Mouse (Mus musculus) megakaryocyte, embryonic 14.5 days (primary cell): ENCODE data around the gene Ncor2. TPM values are rescaled to one million over a fixed set of nuclear protein-coding genes. Genes with fewer than 3 reads are reported as not detected.

Experiments used
- H3K27me3 ChIP-seq: replicated peaks from 2 replicates; pipeline ENCODE3; 2012; ENCODE audit warnings: inconsistent platforms
- H3K36me3 ChIP-seq: replicated peaks from 2 replicates; pipeline ENCODE3; 2012; ENCODE audit warnings: low read length, inconsistent platforms, mixed read lengths
- H3K4me1 ChIP-seq: 2 replicates; pipeline ENCODE4 v1.6.1; 2012; ENCODE audit warnings: inconsistent platforms
- H3K4me3 ChIP-seq: replicated peaks from 2 replicates; pipeline ENCODE3; 2012; ENCODE audit warnings: moderate library complexity, mild to moderate bottlenecking, inconsistent platforms
- H3K9me3 ChIP-seq: 2 replicates; pipeline ENCODE4 v1.6.1; 2012; ENCODE audit warnings: inconsistent platforms
- FLI1 ChIP-seq: IDR thresholded peaks from 2 replicates; pipeline ENCODE4 v1.6.1; 2012; ENCODE audit warnings: low read length, inconsistent platforms, mixed read lengths
- GATA1 ChIP-seq: IDR thresholded peaks from 3 replicates; pipeline ENCODE4 v1.6.1; 2012; ENCODE audit warnings: mixed read lengths, low read length, inconsistent platforms, borderline replicate concordance
- polyA plus RNA-seq: library from polyadenylated mRNA; stranded (reverse); fragments of >175 nt; gene quantifications from 2 replicates; pipeline ENCODE4 v1.2.3, GENCODE M21; 2012; ENCODE audit warnings: low replicate concordance; ENCODE audit not compliant: insufficient read depth

The Ncor2 gene
- polyA plus RNA-seq, 1 experiment: 109 TPM

DNA sequence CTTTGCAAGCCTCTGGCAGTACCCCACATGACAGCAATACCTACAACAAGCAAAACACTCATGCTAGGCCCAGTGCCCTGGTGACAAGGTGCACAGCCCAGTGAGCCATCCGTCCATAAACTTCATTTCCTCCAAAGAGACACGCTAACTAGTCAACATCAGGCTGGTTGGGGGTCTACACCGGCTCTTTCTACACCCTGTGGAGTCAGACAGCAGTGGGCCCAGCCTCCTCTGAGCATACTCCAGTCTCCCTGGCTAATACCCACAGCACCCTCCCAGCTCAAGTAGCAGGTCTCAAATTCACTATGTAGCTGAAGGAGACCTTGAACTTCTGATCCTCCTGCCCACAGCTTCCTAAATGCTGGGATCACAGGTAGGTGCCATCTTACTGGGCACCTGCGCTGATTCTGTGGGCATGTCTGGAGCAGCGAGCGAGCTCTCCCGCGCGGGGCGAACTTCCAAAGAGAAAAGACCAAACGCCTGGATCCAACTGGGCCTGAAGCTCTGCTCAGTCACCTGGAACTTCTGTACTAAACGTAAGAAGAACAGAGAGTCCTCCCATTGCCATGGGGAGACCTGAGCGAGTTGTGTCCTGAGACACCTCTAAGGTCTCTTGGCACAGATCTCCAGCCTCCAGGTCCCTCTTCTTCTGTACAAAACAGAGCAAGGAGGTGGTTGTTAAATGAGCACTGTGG lies 46.3 kb downstream of the Ncor2 start:
- H3K9me3 ChIP-seq: no peaks in the 10 kb centered on the region

DNA sequence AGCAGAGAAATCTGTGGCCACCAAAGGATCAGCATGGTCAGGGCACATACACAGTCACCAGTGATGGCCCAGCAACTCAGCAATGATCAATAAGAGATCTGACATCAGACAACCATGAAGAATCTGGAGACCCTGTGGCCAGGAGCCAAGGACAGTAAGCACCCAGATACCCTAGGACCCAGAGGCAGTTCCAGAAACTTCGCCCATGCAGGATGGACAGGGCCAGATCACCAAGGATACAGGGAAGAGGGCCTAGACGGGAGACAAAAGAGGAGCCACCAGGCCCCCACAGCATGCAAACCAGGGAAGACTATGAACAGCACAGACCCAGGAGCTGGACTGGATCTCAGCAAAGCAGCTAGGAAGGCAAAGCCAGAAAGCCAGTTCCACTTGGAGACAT lies 47.0 kb downstream of the Ncor2 start:
- Histone ChIP-seq H3K27me3 (peaks cover 8% of the 10 kb centered on the region), H3K4me3 (no peak overlapping the region), H3K36me3 (peaks cover 5% of the 10 kb centered on the region), H3K4me1 (peaks cover 82% of the 10 kb centered on the region), H3K9me3 (no peaks in the 10 kb centered on the region)
- TF ChIP-seq GATA1: no peak
- no peak for TF ChIP-seq FLI1

More for the DNA sequence above, 46.3 kb downstream of the Ncor2 start:
- Histone ChIP-seq H3K27me3 (peaks cover 9% of the 10 kb centered on the region), H3K4me3 (no peak overlapping the region), H3K36me3 (no peaks in the 10 kb centered on the region), H3K4me1 (peaks cover 82% of the 10 kb centered on the region)
- no peak for TF ChIP-seq FLI1

DNA sequence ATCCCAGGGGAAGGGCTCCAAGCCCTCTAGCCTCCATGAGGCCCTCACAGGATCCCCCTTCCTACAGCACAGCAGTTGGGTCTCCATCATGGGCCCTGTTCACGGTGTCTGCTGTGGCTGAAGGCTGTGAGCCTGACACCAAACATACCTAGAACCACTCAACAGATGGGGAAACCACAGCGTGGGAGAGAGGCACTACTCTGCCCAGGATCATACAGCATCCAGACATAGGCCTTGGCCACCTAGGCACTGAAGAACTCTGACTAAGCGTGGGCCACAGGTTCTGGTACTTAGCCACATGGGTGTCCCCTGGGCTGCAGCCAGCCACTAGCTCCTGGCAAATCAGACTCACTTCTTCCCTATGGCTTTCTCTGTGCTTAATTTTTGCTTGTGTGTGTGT lies 48.6 kb downstream of the Ncor2 start:
- no peak for TF ChIP-seq FLI1
- no peak for TF ChIP-seq GATA1
- Histone ChIP-seq H3K4me3 (no peak overlapping the region), H3K4me1 (peaks cover 86% of the 10 kb centered on the region), H3K27me3 (peaks cover 6% of the 10 kb centered on the region), H3K9me3 (no peaks in the 10 kb centered on the region), H3K36me3 (peaks cover 5% of the 10 kb centered on the region)

DNA sequence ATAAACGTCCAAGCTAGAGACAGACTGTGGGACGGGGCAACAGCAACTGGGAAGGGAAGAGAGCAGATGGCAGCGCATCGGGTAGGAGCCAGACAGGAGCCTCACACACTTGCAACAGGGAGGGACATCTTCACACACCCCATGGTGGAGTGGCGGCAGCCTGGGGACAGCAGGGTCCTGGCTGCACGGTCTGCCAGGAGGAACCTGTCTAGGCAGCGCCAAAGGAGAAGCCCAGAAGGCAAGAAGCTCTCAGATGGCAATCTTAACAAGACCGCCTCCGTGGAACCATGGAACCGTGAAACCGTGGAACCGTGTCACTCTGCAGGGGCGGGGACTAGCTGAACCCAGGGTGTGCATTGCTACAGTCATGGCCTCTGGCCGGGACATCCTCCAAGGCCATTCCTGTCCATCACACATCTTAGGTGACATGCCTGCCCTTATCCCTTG lies 50.1 kb downstream of the Ncor2 start:
- peaks cover 14% of the 10 kb centered on the region for H3K36me3 ChIP-seq
- H3K4me1 ChIP-seq: peaks cover 87% of the 10 kb centered on the region
- TF ChIP-seq FLI1 (no peak), GATA1 (no peak)
- H3K9me3 ChIP-seq: no peaks in the 10 kb centered on the region
- peaks cover 6% of the 10 kb centered on the region for H3K27me3 ChIP-seq
- peak overlapping the region; percentile 80 for H3K4me3 ChIP-seq

DNA sequence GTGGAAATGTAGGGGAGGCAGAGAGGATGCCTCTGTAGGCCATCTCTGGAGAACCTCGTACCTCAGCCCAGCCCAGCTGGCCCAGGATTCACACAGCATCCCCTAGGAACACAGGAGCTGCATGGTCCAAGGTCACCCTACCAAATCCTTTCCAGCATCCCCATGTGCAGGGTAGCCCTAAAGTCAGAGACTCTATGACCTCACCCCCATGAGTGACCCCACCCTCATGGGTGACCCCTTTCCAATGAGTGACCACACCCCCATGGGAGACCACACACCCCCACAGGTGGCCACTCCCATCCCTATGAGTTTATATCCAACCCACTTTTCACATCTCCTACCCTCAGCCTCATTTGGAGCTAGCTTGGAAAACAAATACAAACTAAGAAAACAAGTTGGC lies 51.1 kb downstream of the Ncor2 start:
- Histone ChIP-seq H3K4me1 (peaks cover 92% of the 10 kb centered on the region), H3K4me3 (no peak overlapping the region), H3K27me3 (peaks cover 6% of the 10 kb centered on the region), H3K9me3 (no peaks in the 10 kb centered on the region), H3K36me3 (peaks cover 19% of the 10 kb centered on the region)
- TF ChIP-seq FLI1 (no peak), GATA1 (no peak)

DNA sequence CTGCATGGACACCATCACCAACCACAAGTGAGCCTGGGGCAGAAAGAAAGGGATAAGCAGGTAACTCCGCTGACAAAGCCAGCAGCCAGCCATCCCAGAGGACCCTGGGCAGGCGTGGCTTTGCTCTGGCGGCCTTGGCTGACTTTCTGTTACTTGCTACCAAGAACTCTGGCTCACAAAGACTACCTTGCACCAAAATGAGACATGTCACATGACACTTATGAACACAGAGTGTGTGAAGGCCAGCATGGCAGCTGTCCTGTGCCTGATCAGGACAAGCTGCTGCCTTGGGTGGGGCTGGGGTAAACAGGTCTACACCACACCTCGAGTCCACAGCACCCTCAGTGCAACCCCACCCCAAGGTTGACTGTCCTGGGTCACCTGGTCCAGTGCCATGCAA lies 51.6 kb downstream of the Ncor2 start:
- Histone ChIP-seq H3K27me3 (peaks cover 6% of the 10 kb centered on the region), H3K36me3 (peaks cover 20% of the 10 kb centered on the region), H3K4me1 (peaks cover 95% of the 10 kb centered on the region), H3K9me3 (no peaks in the 10 kb centered on the region), H3K4me3 (no peak overlapping the region)
- TF ChIP-seq FLI1 (no peak), GATA1 (no peak)

DNA sequence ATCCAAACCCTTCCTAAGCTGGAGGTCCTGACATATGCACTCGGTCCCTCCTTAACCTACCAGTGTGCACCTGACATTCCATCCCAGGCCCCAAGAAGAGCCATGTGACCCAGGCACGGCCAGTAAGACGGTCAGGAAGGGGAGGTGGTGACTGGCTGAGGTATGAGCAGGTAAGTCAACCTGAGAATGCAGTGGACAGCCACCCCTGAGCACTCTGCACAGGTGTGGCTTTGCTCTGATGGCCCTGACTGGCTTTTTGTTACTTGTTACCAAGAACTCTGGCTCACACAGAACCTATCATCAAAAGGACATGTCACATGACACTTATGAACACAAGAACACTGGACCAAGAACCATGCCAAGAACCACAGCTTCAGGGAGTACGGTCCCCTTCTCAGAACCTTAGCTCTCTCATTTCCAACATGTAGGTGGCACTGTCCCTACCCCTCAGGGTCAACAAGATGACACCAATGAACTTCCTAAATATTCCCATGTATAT lies 53.0 kb downstream of the Ncor2 start:
- Histone ChIP-seq H3K36me3 (peaks cover 31% of the 10 kb centered on the region), H3K4me1 (peaks cover 98% of the 10 kb centered on the region), H3K27me3 (no peaks in the 10 kb centered on the region), H3K4me3 (no peak overlapping the region), H3K9me3 (no peaks in the 10 kb centered on the region)
- TF ChIP-seq FLI1: no peak
- TF ChIP-seq GATA1: no peak

DNA sequence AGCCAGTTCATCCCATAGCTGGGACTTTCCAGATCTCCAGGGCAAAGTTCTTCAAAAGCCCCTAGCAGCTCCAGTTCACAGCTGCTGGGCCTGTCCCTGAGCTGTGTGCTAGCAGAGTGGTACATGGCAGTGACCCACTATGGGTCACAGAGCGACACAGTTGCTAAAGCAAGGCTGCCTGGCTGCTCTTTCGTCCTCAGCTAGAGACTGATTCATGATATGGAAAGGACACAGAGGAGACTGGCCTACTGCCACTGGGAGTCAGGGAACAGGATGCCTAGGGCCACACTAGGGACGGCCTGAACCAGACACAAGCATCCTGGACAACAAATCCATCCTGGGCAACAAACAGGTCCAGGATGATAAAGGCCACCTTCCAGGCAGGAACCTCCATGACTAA lies 53.8 kb downstream of the Ncor2 start:
- Histone ChIP-seq H3K27me3 (no peaks in the 10 kb centered on the region), H3K9me3 (no peaks in the 10 kb centered on the region), H3K4me3 (no peak overlapping the region), H3K4me1 (peaks cover 94% of the 10 kb centered on the region), H3K36me3 (peaks cover 35% of the 10 kb centered on the region)
- TF ChIP-seq GATA1 (no peak), FLI1 (no peak)

DNA sequence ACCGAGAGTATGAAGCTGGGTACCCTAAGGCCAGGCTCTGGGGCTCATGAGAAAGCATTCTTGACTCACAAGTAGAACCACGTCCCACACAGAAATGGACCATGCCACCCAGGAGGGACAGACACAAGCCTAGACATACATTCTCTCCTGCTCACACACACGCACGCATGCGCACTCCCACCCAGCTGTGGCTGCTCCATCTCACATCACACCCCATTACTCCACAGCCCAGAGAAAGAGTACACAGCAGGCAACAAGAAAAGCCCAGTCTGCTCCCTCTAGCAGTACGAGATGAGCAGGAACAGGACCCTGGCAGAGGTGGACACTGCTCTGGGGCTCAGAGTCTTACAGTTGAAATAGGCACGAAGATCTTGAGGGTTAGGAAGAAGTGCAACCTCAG lies 55.0 kb downstream of the Ncor2 start:
- H3K4me3 ChIP-seq: peak overlapping the region; percentile 30
- H3K36me3 ChIP-seq: peaks cover 48% of the 10 kb centered on the region
- H3K27me3 ChIP-seq: no peaks in the 10 kb centered on the region
- H3K4me1 ChIP-seq: peaks cover 94% of the 10 kb centered on the region
- H3K9me3 ChIP-seq: no peaks in the 10 kb centered on the region
- TF ChIP-seq GATA1: no peak
- TF ChIP-seq FLI1: no peak

DNA sequence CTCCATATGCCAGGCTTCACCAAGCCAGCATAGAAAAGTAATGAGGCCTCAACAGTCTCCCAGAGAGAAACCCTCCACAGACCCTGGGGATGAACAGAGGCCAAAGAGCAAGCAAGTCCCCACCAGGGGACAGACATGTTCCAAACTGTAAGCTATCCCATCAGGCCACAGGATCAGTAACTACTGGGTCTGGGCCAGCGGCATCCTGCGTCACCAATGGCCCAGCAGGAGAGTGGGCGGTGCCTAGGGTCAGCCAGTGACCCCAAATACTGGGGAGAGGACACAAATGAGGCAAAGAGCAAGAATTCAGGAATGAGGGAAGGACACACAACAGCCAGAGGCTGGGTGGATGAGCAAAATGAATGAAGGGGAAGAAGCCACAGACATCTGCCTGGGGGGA lies 55.8 kb downstream of the Ncor2 start:
- TF ChIP-seq GATA1 (no peak), FLI1 (no peak)
- no peaks in the 10 kb centered on the region for H3K9me3 ChIP-seq

DNA sequence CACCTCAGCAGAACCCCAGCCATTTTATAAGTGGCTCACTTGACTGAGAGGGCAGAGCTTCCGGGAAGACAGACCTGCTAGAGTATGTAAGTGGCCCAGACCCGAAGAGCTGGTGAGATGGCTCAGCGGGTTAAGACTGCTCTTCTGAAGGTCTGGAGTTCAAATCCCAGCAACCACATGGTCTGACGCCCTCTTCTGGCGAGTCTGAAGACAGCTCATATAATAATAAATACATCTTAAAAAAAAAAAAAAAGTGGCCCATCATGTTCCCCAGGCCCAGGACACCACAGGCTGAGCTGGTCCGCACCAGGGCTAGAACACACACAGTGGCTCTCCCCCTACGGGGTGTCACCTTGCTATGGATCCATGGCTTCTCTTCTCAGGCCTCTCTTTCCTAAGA lies 56.5 kb downstream of the Ncor2 start:
- peaks cover 61% of the 10 kb centered on the region for H3K36me3 ChIP-seq
- no peak overlapping the region for H3K4me3 ChIP-seq
- H3K9me3 ChIP-seq: no peaks in the 10 kb centered on the region
- TF ChIP-seq GATA1: no peak
- TF ChIP-seq FLI1: no peak
- H3K27me3 ChIP-seq: no peaks in the 10 kb centered on the region
- H3K4me1 ChIP-seq: peaks cover 93% of the 10 kb centered on the region

More for the DNA sequence above, 55.8 kb downstream of the Ncor2 start:
- Histone ChIP-seq H3K36me3 (peaks cover 56% of the 10 kb centered on the region), H3K4me1 (peaks cover 94% of the 10 kb centered on the region), H3K27me3 (no peaks in the 10 kb centered on the region), H3K4me3 (peak overlapping the region; percentile 42)
